ENCODE assay signal across 24 mouse cellular contexts in genomic region chr9:34771401-34771800, GRCm38 (mm10).
DNase-seq lines count a peak whose midpoint lies in the region; ATAC-seq and TF ChIP-seq lines count a peak whose summit lies in the region.
"Had no signal": no experiment of that assay in that cellular context is flagged by ENCODE, and none has a peak within 500 bp of the region (broad histone marks: within the 10 kb centered on the region; RNA-seq: fewer than 3 reads in every experiment).

No protein-coding gene starts in this region.

- H3K9ac ChIP-seq in forebrain, embryonic 14.5 days (ENCODE audit: low read length) = no peak overlapping the region
- no peak overlapping the region for H3K9ac ChIP-seq in forebrain, embryonic 11.5 days (ENCODE audit: low read length)
- H3K9ac ChIP-seq in hindbrain, embryonic 14.5 days = no peak overlapping the region
- H3K9ac ChIP-seq: embryonic facial prominence, embryonic 15.5 days; heart, embryonic 12.5 days; hindbrain, embryonic 12.5 days; limb, embryonic 15.5 days; liver, embryonic 15.5 days; midbrain, embryonic 12.5 days; neural tube, embryonic 12.5 days had no signal

- no peak for TF ChIP-seq CTCF in cerebellum, adult 2 months (IDR thresholded peaks at IDR 0.05; ENCODE audit: borderline replicate concordance, insufficient read depth, low read depth, low read length)

- no peak for DNase-seq in forebrain, embryonic 14.5 days (ENCODE audit: low spot score)
- no peak for DNase-seq in forebrain, embryonic 11.5 days (ENCODE audit: low spot score)
- peak; percentile 95 for DNase-seq in brain, adult 2 months (ENCODE audit: low read depth, low spot score)
- DNase-seq in cerebellum, adult 2 months = peak; percentile 78 to 92
- DNase-seq in cerebellum, postnatal 36 days = peak; percentile 69 to 74
- DNase-seq in gastrocnemius, postnatal 25 days = no peak
- no peak for DNase-seq in hindbrain, embryonic 14.5 days (ENCODE audit: low spot score)
- DNase-seq: adrenal gland, postnatal 25 days; gastrocnemius, adult 2 months; heart, adult 11 months; heart, postnatal 14 days; kidney, adult 9 months; kidney, postnatal 36 days; right cerebral cortex, postnatal 14 days; spleen, adult 18-20 months; thymus, adult 18-20 months; thymus, postnatal 4 days had no signal

- TF ChIP-seq POLR2A in cerebellum, adult 2 months (IDR thresholded peaks at IDR 0.05; ENCODE audit: borderline replicate concordance, insufficient read depth, low read length) = no peak

- no peaks in the 10 kb centered on the region for H3K27me3 ChIP-seq in forebrain, embryonic 14.5 days (replicated peaks; ENCODE audit: control insufficient read depth, insufficient read depth, low read length)
- no peaks in the 10 kb centered on the region for H3K27me3 ChIP-seq in forebrain, embryonic 11.5 days (ENCODE audit: control insufficient read depth, insufficient read depth, low read length)
- H3K27me3 ChIP-seq in cerebellum, adult 2 months (ENCODE audit: control insufficient read depth, insufficient read depth, low read length) = no peaks in the 10 kb centered on the region
- H3K27me3 ChIP-seq in hindbrain, embryonic 14.5 days (ENCODE audit: control insufficient read depth, insufficient read depth, low read length) = no peaks in the 10 kb centered on the region
- H3K27me3 ChIP-seq: embryonic facial prominence, embryonic 15.5 days; heart, embryonic 12.5 days; hindbrain, embryonic 12.5 days; limb, embryonic 15.5 days; liver, embryonic 15.5 days; midbrain, embryonic 12.5 days; neural tube, embryonic 12.5 days had no signal

- H3K4me2 ChIP-seq in forebrain, embryonic 14.5 days (ENCODE audit: low read length) = no peak overlapping the region
- H3K4me2 ChIP-seq in forebrain, embryonic 11.5 days (ENCODE audit: low read depth, low read length, severe bottlenecking) = no peak overlapping the region
- H3K4me2 ChIP-seq in hindbrain, embryonic 14.5 days (replicated peaks) = no peak overlapping the region
- H3K4me2 ChIP-seq: embryonic facial prominence, embryonic 15.5 days; heart, embryonic 12.5 days; hindbrain, embryonic 12.5 days; limb, embryonic 15.5 days; liver, embryonic 15.5 days; midbrain, embryonic 12.5 days; neural tube, embryonic 12.5 days had no signal

- H3K27ac ChIP-seq in forebrain, embryonic 14.5 days (ENCODE audit: low read depth, low read length) = 0 out of 2 replicates have a peak overlapping the region, but pooled peaks have one; percentile 48
- no peak overlapping the region for H3K27ac ChIP-seq in forebrain, embryonic 11.5 days (ENCODE audit: low read depth, low read length)
- peak overlapping the region; percentile 70 for H3K27ac ChIP-seq in cerebellum, adult 2 months (ENCODE audit: insufficient read depth, low read length)
- no peak overlapping the region for H3K27ac ChIP-seq in hindbrain, embryonic 14.5 days
- H3K27ac ChIP-seq: embryonic facial prominence, embryonic 15.5 days; gastrocnemius, adult 2 months; hindbrain, embryonic 12.5 days; limb, embryonic 15.5 days; liver, embryonic 15.5 days; midbrain, embryonic 12.5 days; neural tube, embryonic 12.5 days had no signal

- peaks cover 8% of the 10 kb centered on the region; the same call in 1 of the 2 replicates for H3K4me1 ChIP-seq in forebrain, embryonic 14.5 days (ENCODE audit: control insufficient read depth, insufficient read depth, low read length)
- no peaks in the 10 kb centered on the region; the same call in 1 of the 2 replicates for H3K4me1 ChIP-seq in forebrain, embryonic 11.5 days (replicated peaks; ENCODE audit: control insufficient read depth, insufficient read depth, low read length)
- H3K4me1 ChIP-seq in cerebellum, adult 2 months (ENCODE audit: control insufficient read depth, insufficient read depth, low read length) = peaks cover 30% of the 10 kb centered on the region
- peaks cover 4% of the 10 kb centered on the region; the same call in 1 of the 2 replicates for H3K4me1 ChIP-seq in hindbrain, embryonic 14.5 days (replicated peaks; ENCODE audit: control insufficient read depth, insufficient read depth, low read length)
- H3K4me1 ChIP-seq: embryonic facial prominence, embryonic 15.5 days; heart, embryonic 12.5 days; liver, embryonic 15.5 days had no signal

- no peak overlapping the region for H3K4me3 ChIP-seq in forebrain, embryonic 14.5 days (ENCODE audit: low read depth, low read length)
- H3K4me3 ChIP-seq in forebrain, embryonic 11.5 days (ENCODE audit: low read depth, low read length) = no peak overlapping the region
- no peak overlapping the region for H3K4me3 ChIP-seq in cerebellum, adult 2 months (replicated peaks; ENCODE audit: insufficient read depth, low read depth, low read length)
- no peak overlapping the region for H3K4me3 ChIP-seq in hindbrain, embryonic 14.5 days (replicated peaks; ENCODE audit: low read length)
- H3K4me3 ChIP-seq: embryonic facial prominence, embryonic 15.5 days; gastrocnemius, adult 2 months; heart, embryonic 12.5 days; hindbrain, embryonic 12.5 days; limb, embryonic 15.5 days; liver, embryonic 15.5 days; midbrain, embryonic 12.5 days; neural tube, embryonic 12.5 days had no signal

- no peaks in the 10 kb centered on the region for H3K36me3 ChIP-seq in forebrain, embryonic 14.5 days (ENCODE audit: control insufficient read depth, insufficient read depth, low read length)
- no peaks in the 10 kb centered on the region for H3K36me3 ChIP-seq in forebrain, embryonic 11.5 days (ENCODE audit: control insufficient read depth, insufficient read depth, low read length)
- no peaks in the 10 kb centered on the region for H3K36me3 ChIP-seq in hindbrain, embryonic 14.5 days (replicated peaks; ENCODE audit: control insufficient read depth, insufficient read depth)
- H3K36me3 ChIP-seq: embryonic facial prominence, embryonic 15.5 days; heart, embryonic 12.5 days; hindbrain, embryonic 12.5 days; limb, embryonic 15.5 days; liver, embryonic 15.5 days; midbrain, embryonic 12.5 days; neural tube, embryonic 12.5 days had no signal

- no peaks in the 10 kb centered on the region for H3K9me3 ChIP-seq in forebrain, embryonic 14.5 days (replicated peaks; ENCODE audit: control insufficient read depth, low read length)
- no peaks in the 10 kb centered on the region for H3K9me3 ChIP-seq in forebrain, embryonic 11.5 days (ENCODE audit: control insufficient read depth, low read length)
- peaks cover 11% of the 10 kb centered on the region; the same call in 1 of the 2 replicates for H3K9me3 ChIP-seq in hindbrain, embryonic 14.5 days (ENCODE audit: control insufficient read depth, low read length)
- H3K9me3 ChIP-seq: embryonic facial prominence, embryonic 15.5 days; limb, embryonic 15.5 days; liver, embryonic 15.5 days had no signal

- ATAC-seq in forebrain, embryonic 14.5 days = no peak
- ATAC-seq in forebrain, embryonic 11.5 days (replicated peaks; ENCODE audit: low FRiP score) = no peak
- no peak for ATAC-seq in hindbrain, embryonic 14.5 days (ENCODE audit: low FRiP score)

Comparison
In these comparisons a context has a peak if more than half of its experiments do, and no peak if none do; other contexts are left out.
1. H3K27ac ChIP-seq: peak in forebrain, embryonic 14.5 days (single experiment) and cerebellum, adult 2 months (single experiment); none in forebrain, embryonic 11.5 days (single experiment) and hindbrain, embryonic 14.5 days (single experiment).
2. DNase-seq: peak in brain, adult 2 months (single experiment), cerebellum, adult 2 months (2 of 2) and cerebellum, postnatal 36 days (2 of 2); none in forebrain, embryonic 14.5 days (single experiment), forebrain, embryonic 11.5 days (single experiment), gastrocnemius, postnatal 25 days (single experiment) and hindbrain, embryonic 14.5 days (single experiment).